Mouse (Mus musculus) limb, embryonic 14.5 days (tissue): Measurements from ENCODE around the gene Tmem185b. TPM values are rescaled to one million over a fixed set of nuclear protein-coding genes. Genes with fewer than 3 reads are reported as not detected.

ENCODE experiments used
- ATAC-seq: fragments of 200-750 bp; cut with Nextera tagmentation; 2 replicates; pipeline ENCODE4 v1.8.0; 2017; ENCODE audit warnings: low read depth, moderate number of reproducible peaks, moderate TSS enrichment; ENCODE audit not compliant: low FRiP score
- DNase-seq: peaks from one replicate; pipeline ENCODE4 v3.0.0-alpha.2; 2015; ENCODE audit warnings: low spot score
- H3K27ac ChIP-seq: fragments of 300-500 bp; sonication (generic); replicated peaks from 2 replicates; pipeline ENCODE4 v1.5.1; 2014; ENCODE audit warnings: low read depth, mild to moderate bottlenecking, low read length, moderate library complexity, mixed read lengths
- H3K27me3 ChIP-seq: fragments of 300-500 bp; sonication (generic); 2 replicates; pipeline ENCODE4 v1.6.1; 2014; ENCODE audit warnings: low read length, mixed read lengths; ENCODE audit not compliant: control insufficient read depth, insufficient read depth
- H3K36me3 ChIP-seq: fragments of 300-500 bp; sonication (generic); 2 replicates; pipeline ENCODE4 v1.6.1; 2014; ENCODE audit warnings: mild to moderate bottlenecking, low read length, moderate library complexity, mixed read lengths; ENCODE audit not compliant: control insufficient read depth, insufficient read depth
- H3K4me1 ChIP-seq: fragments of 300-500 bp; sonication (generic); 2 replicates; pipeline ENCODE4 v1.6.1; 2014; ENCODE audit warnings: antibody characterized with exemption, low read length, mixed read lengths; ENCODE audit not compliant: control insufficient read depth, insufficient read depth
- H3K4me2 ChIP-seq: fragments of 300-500 bp; sonication (generic); replicated peaks from 2 replicates; pipeline ENCODE4 v1.6.1; 2014; ENCODE audit warnings: low read depth, mild to moderate bottlenecking, low read length, moderate library complexity; ENCODE audit not compliant: severe bottlenecking
- H3K4me3 ChIP-seq: fragments of 300-500 bp; sonication (generic); replicated peaks from 2 replicates; pipeline ENCODE4 v1.5.1; 2014; ENCODE audit warnings: low read length
- H3K9ac ChIP-seq: fragments of 300-500 bp; sonication (generic); 2 replicates; pipeline ENCODE4 v1.6.1; 2014; ENCODE audit warnings: mild to moderate bottlenecking, low read depth, low read length, moderate library complexity; ENCODE audit not compliant: severe bottlenecking
- H3K9me3 ChIP-seq: fragments of 300-500 bp; sonication (generic); 2 replicates; pipeline ENCODE4 v1.6.1; 2016; ENCODE audit warnings: low read length; ENCODE audit not compliant: control insufficient read depth
- POLR2A ChIP-seq: fragments of 200-500 bp; IDR thresholded peaks from 2 replicates; pipeline ENCODE4 v1.8.0; 2012; ENCODE audit warnings: inconsistent platforms, mild to moderate bottlenecking, moderate library complexity, borderline replicate concordance; ENCODE audit not compliant: insufficient read depth, insufficient read length; ENCODE audit errors: extremely low read depth
- WGBS: fragments of 180-500 bp; shearing (Covaris S2); extraction: QIAGEN DNeasy Blood & Tissue Kit; methylation state at CpG from one replicate; pipeline ENCODE4 v1.1.7; 2014; 5-methylcytosine and 5-hydroxymethylcytosine counted together
- polyA plus RNA-seq, 2 experiments: library from polyadenylated mRNA; depleted of rRNA in 1 of 2; stranded (reverse) in 1 of 2; unstranded in 1 of 2; fragments of >200 nt; fragmentation: Nextera tagmentation in 1 of 2; extraction: Ambion mirVana in 1 of 2; gene quantifications; 2 replicates each; pipeline versions ENCODE4 v1.2.1 to v1.2.3; 2012 to 2014

Tmem185b gene
- polyA plus RNA-seq, 2 experiments = 23.0 to 24.3 TPM

DNA sequence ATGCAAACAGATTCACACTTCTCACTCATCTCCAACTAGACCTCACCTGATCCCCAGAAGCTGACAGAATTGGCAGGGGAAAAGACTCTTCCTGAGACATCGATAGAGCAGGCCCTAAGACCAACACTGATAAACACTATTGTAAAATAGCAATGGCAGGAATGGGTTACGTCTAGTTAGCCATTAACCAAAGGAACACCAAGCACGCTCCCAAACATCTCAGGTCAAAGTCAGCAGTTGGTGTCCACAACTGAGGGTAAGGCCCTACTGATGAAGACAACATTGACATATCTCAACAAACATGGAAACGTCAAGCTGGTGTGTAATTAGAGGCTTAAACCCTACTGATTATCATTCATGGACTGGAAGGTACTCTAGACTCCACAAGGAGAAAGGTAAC, 39.6 kb downstream of the Tmem185b start:
- Histone ChIP-seq H3K9ac (no peak overlapping the region), H3K4me2 (no peak overlapping the region), H3K4me1 (no peaks in the 10 kb centered on the region), H3K36me3 (no peaks in the 10 kb centered on the region), H3K27me3 (no peaks in the 10 kb centered on the region), H3K27ac (no peak overlapping the region), H3K4me3 (no peak overlapping the region), H3K9me3 (peaks cover 3% of the 10 kb centered on the region; the same call in 1 of the 2 replicates)
- no peak for TF ChIP-seq POLR2A
- DNase-seq (no peak), ATAC-seq (no peak)
- WGBS = 95% methylated on average over 4 of the region's 4 CpGs

DNA sequence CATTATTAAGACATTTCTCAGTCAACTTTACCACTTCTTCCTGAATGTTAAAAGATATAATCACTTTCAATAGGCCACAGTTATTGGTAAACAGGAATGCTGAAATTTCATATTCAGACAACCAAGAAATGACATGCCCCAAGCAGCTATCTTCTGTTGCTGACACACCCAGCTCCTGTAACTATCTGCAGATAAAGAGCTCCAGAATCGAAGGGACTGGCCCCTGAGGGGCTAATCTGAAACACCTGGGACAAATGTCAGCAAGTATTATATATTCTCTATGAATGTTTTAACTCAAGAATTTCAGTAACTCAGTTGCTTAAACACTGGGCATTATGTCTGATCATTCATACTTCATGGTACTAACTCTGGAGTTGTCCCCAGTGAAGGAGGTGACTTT, 44.2 kb downstream of the Tmem185b start:
- TF ChIP-seq POLR2A = no peak
- Histone ChIP-seq H3K9ac (no peak overlapping the region), H3K27me3 (no peaks in the 10 kb centered on the region), H3K27ac (no peak overlapping the region), H3K9me3 (no peaks in the 10 kb centered on the region), H3K4me3 (no peak overlapping the region), H3K36me3 (no peaks in the 10 kb centered on the region), H3K4me2 (no peak overlapping the region), H3K4me1 (no peaks in the 10 kb centered on the region)
- ATAC-seq (no peak), DNase-seq (no peak)
- whole genome bisulfite sequencing = 24% methylated on average over 1 of the region's 1 CpGs

Other genes starting within 250 kb of the Tmem185b start
- gene Inhbb, start 103.9 kb upstream of the Tmem185b start, polyA plus RNA-seq (2012; rRNA removed) = 2.8 and 2.9 TPM in 2 replicates
- 1.5 and 1.6 TPM in 2 replicates for gene Inhbb, start 103.9 kb upstream of the Tmem185b start, polyA plus RNA-seq (2014; fragmentation: Nextera tagmentation; extraction: Ambion mirVana)
- gene Ralb, start 21.4 kb upstream of the Tmem185b start, polyA plus RNA-seq (2012; rRNA removed) = 45.3 and 49.4 TPM in 2 replicates
- gene Ralb, start 21.4 kb upstream of the Tmem185b start, polyA plus RNA-seq (2014; fragmentation: Nextera tagmentation; extraction: Ambion mirVana) = 110 TPM in 2 replicates
- 5.4 and 6.1 TPM in 2 replicates for gene Epb41l5, start 122.8 kb downstream of the Tmem185b start, polyA plus RNA-seq (2012; rRNA removed)
- 12.1 and 12.8 TPM in 2 replicates for gene Epb41l5, start 122.8 kb downstream of the Tmem185b start, polyA plus RNA-seq (2014; fragmentation: Nextera tagmentation; extraction: Ambion mirVana)